Mouse (Mus musculus) CH12F3 (cell line): Measurements from ENCODE around the gene Tgds.
"Not testable (repeated sequence)": the region's sequence is repeated elsewhere in the genome, so short reads cannot be mapped to it uniquely, and the experiment has no call there.

ENCODE experiments used
- in situ Hi-C: fragments of 300-500 bp; cut with MboI; formaldehyde crosslinking; loops from 2 replicates; pipeline ENCODE4 v1.14.3; 2020; ENCODE audit warnings: low sequenced_read_pairs

The Tgds gene

GRCm38 (mm10) chr14:118132642-118132977 lies at the start of gene Tgds:
Tgds (minus strand) TSS chr14:118132755.
- in situ Hi-C loops, result no loop called here

- in situ Hi-C loops, result no loop called here
Measured at GRCm38 (mm10) chr14:118180711-118181177, 48.2 kb upstream of the Tgds start.

GRCm38 (mm10) chr14:118180117-118180557 lies 47.6 kb upstream of the Tgds start:
- in situ Hi-C loops, result no loop called here

- in situ Hi-C loops, result no loop called here
Measured at GRCm38 (mm10) chr14:118179701-118180100, 47.1 kb upstream of the Tgds start.

- in situ Hi-C loops, result no loop called here
Measured at GRCm38 (mm10) chr14:118179251-118179650, 46.7 kb upstream of the Tgds start.

GRCm38 (mm10) chr14:118175694-118176085 lies 43.1 kb upstream of the Tgds start:
- in situ Hi-C loops, result no loop called here

- in situ Hi-C loops, result no loop called here
Measured at GRCm38 (mm10) chr14:118175071-118175693, 42.6 kb upstream of the Tgds start.

- in situ Hi-C loops, result no loop called here
Measured at GRCm38 (mm10) chr14:118173590-118174203, 41.1 kb upstream of the Tgds start.

- in situ Hi-C loops, result no loop called here
Measured at GRCm38 (mm10) chr14:118168776-118169175, 36.2 kb upstream of the Tgds start.

- in situ Hi-C loops, result no loop called here
Measured at GRCm38 (mm10) chr14:118162640-118163039, 30.1 kb upstream of the Tgds start.

GRCm38 (mm10) chr14:118161751-118162150 lies 29.2 kb upstream of the Tgds start:
- in situ Hi-C loops, result no loop called here

GRCm38 (mm10) chr14:118157146-118157545 lies 24.6 kb upstream of the Tgds start:
- in situ Hi-C loops, result no loop called here

GRCm38 (mm10) chr14:118156740-118157139 lies 24.2 kb upstream of the Tgds start:
- in situ Hi-C loops, result no loop called here

GRCm38 (mm10) chr14:118156056-118156455 lies 23.5 kb upstream of the Tgds start:
- in situ Hi-C loops, result not testable (repeated sequence)

GRCm38 (mm10) chr14:118152294-118152651 lies 19.7 kb upstream of the Tgds start:
- in situ Hi-C loops, result no loop called here

GRCm38 (mm10) chr14:118151651-118152293 lies 19.2 kb upstream of the Tgds start:
- in situ Hi-C loops, result no loop called here

- in situ Hi-C loops, result no loop called here
Measured at GRCm38 (mm10) chr14:118150656-118151551, 18.3 kb upstream of the Tgds start.

- in situ Hi-C loops, result loop anchor here (5.0 kb wide), 1 partner anchor 141 kb away; no protein-coding TSS in a partner anchor
Measured at GRCm38 (mm10) chr14:118148554-118148953, 16.0 kb upstream of the Tgds start.

- in situ Hi-C loops, result loop anchor here (5.0 kb wide), 1 partner anchor 141 kb away; no protein-coding TSS in a partner anchor
Measured at GRCm38 (mm10) chr14:118148046-118148445, 15.5 kb upstream of the Tgds start.

GRCm38 (mm10) chr14:118142283-118142682 lies 9.7 kb upstream of the Tgds start:
- in situ Hi-C loops, result no loop called here

GRCm38 (mm10) chr14:118137487-118137886 lies 4.9 kb upstream of the Tgds start:
- in situ Hi-C loops, result no loop called here
